Mouse (Mus musculus): ENCODE data around the gene Mex3a.
A peak's percentile ranks its signal among the peaks of the same experiment; 100 is the strongest.

Mex3a gene

DNA sequence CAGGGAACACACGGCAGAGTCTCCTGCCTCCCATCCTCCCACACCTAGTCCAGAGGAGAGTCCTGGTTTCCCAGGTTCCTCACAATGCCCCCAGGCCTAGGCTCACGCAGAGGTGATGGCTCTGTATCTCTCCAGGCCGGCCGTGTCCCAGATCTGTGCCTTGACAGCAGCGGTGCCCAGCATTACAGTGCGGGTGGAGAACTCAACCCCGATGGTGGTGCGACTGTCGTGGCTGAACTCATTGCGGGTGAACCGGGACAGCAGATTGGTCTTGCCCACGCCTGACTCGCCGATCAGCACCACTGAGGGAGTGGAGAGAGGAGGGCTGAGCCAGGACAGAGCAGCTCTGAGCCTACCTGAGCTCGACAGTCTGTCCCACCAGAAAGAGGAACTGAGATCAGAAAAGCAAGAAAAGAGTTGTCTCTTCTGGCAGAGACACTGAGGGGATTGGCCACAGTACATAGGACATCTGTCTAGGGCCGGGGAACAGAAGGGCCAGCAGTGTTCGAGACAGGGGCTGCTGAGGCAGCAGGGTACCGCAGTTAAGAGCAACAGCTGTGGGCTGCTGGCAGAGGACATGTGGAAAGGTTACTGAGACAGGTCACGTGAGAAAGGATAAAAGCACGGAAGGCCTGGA lies 12.9 kb downstream of the Mex3a start:
- DNase-seq (ENCODE audit: low spot score) = no peak

DNA sequence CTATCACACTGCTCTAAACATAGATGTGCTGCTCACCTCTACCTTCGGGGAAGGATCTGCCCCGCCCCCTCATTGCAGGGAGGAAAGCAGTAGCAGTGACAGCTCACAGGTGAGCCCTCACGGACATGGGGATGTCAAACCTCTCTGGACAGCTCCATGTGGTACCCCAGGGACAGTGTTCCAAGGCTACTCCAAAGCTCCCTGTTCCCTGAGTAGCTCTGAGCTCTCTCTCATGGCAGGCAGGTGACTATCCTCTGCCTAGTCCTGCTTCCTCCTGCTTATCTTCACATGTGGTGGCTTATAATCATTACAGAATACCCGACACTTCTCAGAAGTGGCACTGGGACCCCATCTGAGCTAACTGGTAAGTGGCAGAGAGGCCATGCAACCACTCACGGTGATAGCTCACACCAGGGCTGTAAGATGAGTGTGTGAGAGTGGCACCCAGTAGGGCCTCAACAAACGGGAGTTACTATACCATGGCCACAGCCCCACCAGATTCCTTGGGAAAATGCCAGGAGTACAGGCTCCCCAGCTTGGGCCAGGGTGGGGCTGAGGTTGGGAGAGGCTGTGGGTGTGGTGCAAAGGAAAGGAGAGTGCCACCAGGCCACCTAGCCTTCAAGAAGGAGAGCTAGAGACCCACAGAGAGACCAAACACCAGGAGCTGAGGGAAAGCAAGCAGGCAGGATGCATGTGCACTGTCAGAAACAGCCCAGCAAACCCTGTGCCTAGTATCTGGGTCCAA lies 14.7 kb downstream of the Mex3a start:
- no peak for DNase-seq (ENCODE audit: low spot score)

DNA sequence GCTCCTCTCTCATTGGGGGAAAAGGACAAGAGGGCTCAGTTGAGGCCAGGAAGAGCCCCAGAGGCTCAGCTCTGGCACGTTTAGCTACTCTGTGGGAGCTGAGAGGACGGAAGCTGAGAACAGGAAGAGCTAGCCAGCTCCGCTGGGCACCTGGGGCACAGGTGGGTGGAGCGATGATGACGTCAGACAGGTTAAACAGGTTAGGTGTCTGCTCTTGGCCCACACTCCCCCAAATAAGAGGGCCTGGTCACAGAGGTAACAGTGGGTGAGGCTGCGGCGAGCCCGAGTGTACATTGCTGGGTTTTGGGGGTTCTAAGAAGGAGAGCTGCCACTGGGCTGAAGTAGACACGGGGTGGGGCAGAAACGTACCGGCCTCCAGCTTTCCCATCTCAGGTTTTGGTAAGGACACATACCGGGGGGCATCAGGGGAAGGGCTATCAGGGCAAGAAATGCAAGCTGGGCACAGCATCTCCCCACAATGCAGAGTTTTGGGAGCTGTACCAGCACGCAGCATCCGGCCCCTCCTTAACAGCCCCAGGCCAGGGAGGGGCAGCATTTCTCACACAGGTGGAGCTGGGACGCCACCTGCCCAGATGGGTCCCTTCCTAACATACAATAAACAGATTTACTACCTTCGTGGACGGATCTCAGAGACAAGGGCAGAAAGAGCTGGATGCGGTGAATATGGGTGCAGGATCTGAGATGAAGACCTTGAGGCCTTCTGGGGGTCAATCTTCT lies 16.2 kb downstream of the Mex3a start, which contains the start of gene Rab25:
Rab25 (minus strand) TSS at position 121 of the 738 bp plus-strand sequence.
- no peak for DNase-seq (ENCODE audit: low spot score)

DNA sequence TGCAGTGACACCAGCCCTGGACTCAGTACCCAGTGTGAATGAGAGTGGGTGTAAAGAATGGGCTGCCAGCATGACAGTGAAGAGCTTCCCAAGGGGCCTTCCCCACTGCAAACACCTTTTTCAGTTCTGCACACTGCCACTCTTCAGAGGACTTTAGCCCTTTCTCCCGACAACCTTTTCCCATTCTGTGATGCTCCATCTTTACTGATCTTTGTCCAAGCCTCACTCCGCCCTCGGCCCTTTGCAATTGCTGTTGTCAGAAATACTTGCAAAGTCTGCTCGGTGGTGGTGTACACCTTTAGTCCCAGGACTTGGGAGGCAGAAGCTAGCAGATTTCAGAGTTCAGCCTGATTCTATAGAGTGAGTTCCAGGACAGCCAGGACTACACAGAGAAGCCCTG lies 19.4 kb downstream of the Mex3a start:
- DNase-seq (ENCODE audit: low spot score) = no peak

DNA sequence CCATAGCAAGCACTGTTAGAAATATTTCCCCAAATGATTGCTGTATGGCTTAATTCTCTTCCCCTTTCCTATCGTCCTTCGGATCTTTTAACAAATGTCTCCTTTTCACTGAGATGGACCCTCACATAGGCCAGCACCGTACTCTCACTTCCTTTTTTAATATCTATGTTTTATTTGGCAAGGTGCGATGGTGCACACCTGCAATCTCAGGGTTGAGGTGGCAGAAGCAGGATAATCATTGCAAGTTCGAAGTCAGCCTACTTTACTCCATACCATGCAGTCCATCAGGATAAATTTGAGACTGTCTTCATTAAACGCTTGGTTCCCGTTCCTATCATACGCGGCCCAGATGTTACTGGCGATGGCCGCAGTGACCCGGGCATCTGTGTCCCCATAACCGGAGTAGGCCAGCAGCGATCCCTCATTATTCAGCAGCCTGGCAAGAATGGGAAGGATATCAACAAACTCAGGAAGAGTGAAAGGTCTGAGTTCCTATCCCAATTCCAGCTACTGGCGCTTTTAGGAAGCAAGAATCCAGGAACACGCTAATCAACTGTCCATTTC lies 20.0 kb downstream of the Mex3a start:
- DNase-seq (ENCODE audit: low spot score) = no peak

DNA sequence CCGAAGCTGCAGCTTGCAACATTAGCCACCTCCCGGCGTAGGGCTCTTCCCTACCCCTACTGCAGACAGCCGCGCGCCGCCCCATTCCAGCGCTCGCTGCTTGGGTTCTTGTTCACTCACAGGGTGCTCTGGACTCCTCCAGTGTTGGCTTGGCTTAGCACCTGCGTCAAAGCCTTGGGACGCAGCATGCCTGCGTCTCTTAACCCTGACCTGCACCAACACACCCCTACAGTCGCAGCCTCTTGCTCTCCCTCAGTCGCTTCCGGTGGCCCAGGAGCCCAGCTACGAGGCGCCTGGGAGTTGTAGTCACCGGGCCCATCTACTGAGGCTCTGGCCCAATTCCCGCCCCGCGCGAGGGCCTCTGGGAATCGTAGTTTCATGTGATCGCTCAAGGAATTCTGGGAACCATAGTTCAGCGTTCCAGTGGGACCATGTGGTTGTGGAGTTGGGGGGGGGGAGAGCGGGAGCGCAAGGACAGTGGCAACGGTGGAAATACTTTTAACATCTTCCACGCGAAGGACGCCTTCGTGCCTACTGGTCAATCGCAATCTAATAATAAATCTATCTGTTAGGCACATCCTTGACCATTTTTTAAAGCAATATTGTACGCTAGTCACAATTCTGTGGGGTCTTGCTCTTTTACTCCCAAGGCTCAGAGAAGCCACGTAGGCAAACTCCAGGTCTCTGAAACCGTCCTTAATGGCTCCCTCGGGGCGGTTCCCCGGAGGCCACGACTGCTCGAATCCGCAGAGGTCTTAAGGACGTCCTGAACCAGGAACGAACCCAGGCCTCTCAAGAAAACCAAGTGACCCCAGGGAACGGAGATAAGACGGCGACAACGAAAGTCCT lies 20.7 kb downstream of the Mex3a start, which contains the start of gene Lamtor2:
Lamtor2 (minus strand) TSS at position 399 of the 849 bp plus-strand sequence.
- DNase-seq (ENCODE audit: low spot score) = peak; percentile 90

DNA sequence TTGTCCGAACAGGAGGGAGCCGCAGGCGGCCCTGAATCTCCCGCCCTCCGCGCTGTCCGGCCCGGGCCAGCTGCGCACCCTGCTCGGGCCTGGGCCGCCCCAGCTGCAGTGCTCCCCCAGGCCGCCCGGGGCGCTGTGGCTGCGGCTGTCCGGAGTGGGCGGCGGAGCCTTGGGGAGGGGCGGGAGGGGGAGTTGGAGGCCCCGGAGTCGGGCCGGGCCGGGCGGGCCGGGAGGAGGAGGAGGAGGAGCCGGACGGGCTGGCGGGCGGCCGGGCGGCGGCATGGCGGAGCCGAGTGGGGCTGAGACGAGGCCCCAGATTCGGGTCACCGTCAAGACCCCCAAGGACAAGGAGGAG lies 21.3 kb downstream of the Mex3a start, which contains the start of gene Ubqln4:
Ubqln4 (plus strand) TSS at position 234 of the 355 bp plus-strand sequence.
- peak; percentile 84 for DNase-seq (ENCODE audit: low spot score)

DNA sequence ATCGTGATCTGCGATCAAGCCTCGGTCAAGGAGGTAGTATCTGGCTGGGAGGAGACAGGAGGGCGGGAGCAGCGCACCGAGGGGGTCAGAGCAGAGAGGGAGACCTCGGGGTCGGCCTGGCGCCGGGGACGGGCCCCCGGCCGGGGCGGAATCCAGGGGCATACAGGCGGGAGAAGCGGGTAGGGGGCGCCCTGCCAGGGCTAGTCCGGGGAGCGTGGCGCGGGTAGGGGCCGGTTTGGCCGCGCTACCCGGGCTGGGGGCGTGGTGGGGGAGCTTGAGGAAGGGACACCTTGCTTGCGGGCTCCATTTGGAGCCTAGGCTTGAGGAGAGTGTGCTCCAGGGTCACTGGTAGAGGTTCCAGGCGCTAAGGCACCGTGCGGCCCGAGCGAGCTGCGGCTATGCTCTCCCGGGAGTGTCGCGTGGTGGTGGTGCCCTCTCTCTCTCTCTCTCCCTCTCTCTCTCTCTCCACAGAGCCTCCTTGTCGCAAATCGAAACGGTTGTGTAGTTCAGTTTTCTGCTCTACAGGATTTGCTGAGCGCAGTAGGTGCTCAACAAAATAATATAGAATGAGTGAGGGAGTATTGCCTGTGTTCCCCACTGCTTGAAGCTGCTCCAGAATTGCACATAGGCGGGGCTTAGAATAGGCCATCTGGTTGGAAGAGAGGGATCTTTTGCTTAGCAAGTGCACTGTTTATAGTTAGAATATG lies 21.8 kb downstream of the Mex3a start:
- peak; percentile 46 for DNase-seq (ENCODE audit: low spot score)

DNA sequence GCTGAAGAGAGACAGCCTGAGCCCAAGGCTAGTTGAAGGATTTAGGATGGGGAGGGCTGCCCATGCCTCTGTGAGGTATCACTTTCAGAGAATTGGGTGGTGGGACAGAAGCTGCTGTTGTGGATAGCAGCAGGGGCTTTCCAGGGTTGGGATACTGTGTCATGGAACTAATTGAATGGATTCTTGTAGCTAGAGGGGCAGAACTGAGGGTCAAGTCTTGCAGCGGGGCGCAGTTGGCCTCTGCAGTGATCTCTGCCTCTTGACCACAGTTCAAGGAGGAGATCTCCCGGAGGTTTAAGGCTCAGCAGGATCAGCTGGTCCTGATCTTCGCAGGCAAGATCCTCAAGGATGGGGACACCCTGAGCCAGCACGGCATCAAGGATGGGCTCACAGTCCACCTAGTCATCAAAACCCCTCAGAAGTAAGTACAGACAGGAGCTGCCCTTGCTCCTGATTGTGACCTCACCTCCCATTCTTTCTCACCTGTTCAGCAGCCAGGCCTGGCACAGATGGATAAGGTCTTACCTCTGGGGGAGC lies 22.9 kb downstream of the Mex3a start:
- no peak for DNase-seq (ENCODE audit: low spot score)

DNA sequence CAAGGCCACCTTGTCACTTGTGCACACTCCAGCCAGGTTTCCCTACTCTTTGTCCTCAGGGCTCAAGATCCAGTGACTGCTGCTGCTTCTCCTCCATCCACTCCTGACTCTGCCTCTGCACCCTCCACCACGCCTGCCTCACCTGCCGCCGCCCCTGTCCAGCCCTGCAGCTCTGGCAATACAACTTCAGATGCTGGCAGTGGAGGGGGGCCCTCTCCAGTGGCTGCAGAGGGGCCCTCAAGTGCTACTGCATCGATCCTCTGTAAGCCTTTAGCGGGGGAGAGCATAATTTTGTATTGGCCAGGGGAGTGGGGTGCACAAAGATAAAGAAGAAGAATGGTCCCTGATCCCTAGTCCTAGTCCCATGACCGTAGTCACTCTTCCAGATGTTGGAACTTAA lies 23.5 kb downstream of the Mex3a start:
- DNase-seq (ENCODE audit: low spot score) = no peak

DNA sequence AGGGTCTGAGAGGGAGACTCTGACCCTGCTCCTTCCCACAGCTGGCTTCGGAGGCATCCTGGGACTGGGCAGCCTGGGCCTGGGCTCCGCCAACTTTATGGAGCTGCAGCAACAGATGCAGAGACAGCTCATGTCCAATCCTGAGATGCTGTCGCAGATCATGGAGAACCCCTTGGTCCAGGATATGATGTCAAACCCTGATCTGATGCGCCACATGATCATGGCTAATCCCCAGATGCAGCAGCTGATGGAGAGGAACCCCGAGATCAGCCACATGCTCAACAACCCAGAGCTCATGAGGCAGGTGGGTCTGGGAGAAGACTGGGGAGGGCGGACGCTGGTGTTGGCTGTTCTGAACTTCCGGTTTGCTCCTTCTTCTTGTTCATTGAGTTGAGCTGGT lies 24.4 kb downstream of the Mex3a start:
- DNase-seq (ENCODE audit: low spot score) = no peak

DNA sequence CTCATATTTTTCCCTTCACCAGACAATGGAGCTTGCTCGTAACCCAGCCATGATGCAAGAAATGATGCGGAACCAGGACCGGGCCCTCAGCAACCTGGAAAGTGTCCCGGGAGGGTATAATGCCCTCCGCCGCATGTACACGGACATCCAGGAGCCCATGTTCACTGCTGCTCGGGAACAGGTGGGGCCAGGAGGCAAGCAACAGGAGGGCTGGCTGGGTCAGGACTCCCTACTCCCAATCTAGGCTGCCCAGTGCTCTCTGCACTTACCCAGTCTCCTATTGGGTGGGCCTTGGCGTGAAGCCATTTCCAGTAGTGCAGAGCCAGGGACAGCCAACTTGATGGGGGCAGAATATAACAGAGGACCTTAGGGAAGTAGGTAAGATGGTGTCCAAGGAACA lies 27.4 kb downstream of the Mex3a start:
- no peak for DNase-seq (ENCODE audit: low spot score)

DNA sequence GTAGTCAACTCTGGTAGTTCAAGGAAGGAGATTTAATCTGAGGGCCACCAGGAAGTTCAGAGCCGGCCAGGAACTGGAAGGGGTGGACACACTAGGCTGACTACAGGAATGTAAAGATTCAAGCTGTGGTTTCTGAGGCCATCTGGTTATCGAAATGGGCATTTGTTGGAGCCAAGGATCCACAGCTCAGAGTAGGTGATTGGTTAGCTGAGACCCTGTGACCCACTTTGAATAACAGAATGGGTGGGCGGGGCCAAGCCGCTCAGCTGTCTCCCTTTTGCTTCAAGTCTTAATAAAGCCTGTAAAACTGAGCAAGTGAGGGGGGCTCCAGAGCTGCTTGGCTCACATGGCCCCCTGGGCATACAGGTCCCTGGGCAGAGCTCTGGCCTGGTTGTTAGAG lies 29.8 kb downstream of the Mex3a start:
- DNase-seq (ENCODE audit: low spot score) = no peak

DNA sequence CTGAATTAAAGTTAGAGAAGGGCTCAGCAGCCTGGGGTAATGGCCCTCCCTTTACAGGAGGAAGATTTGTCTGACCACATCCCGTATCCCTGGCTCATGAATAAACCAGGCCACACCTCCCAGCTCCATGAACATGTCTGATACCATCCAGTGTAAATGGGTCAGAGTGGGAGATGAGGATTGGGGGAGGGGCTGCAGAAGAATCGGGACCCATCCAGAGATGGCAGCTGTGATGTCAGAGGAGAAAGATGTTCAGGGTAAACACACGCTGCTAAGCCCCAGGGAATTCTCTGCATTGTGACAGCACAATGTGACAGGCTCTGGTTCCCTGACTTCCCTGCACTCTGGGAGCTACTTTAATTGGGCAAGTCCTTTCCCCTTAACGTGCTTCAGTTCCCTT lies 31.2 kb downstream of the Mex3a start:
- no peak for DNase-seq (ENCODE audit: low spot score)

DNA sequence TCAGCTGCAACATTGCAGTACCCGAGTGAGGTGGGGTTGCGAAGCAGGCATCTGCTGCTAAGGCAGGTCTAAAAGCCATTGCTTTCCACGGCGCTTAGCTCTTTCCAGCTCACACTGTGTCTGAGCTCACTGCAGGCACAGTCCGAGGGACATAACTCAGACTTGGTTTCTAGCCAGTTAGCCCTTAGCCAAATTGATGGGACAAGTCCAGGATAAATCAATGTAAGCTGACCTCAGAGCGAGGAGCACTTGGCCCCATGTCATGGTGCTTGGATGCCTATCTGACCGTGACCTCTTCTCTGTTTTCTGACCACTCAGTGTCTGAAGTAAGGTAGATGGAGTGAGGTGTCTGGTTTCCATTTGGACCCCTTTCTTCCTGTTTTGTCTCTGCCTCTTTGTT lies 31.8 kb downstream of the Mex3a start:
- DNase-seq (ENCODE audit: low spot score) = no peak

DNA sequence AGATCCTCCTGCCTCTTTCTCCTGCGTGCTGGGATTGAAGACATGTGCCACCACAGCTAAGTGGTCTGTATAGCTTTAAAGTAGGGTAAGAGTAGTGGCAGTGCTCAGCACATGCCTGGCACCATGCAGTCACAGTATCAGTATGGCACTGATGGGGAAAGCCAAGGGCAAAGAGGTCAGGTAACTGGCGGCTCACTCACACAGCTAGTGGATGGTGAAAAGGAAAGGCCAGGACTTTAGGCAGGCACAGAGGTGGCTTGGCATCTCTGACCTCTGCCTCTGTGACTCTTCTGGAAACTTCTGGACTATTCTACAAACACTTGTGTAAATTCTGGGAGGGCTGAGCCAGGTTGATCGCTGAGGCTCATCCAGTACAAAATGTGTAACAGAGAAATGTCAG lies 33.9 kb downstream of the Mex3a start:
- no peak for DNase-seq (ENCODE audit: low spot score)

DNA sequence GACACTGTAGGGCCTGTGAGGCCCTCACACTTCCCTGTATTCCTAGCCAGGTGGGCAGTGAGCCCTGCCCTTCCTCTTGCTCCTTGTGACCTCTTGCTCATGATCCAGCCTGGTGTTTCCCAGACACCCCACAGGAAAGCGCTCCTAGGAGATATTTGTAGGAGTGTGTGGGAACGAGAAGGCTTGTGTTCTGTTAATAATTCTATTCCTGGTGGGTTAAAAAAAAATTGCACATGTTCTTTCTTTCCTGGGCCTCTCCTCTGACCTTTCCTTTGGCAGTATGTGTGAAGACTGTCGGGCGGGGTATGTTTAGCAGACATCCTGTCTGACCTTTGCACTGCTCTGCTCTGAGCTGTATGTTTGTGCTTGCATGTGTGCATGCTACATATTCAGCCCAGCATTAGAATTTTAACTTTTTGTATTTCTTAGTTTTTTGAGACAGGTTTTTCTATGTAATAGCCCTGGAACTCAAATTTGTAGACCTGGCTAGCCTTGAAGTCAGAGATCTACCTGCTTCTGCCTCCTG lies 34.4 kb downstream of the Mex3a start:
- no peak for DNase-seq (ENCODE audit: low spot score)

DNA sequence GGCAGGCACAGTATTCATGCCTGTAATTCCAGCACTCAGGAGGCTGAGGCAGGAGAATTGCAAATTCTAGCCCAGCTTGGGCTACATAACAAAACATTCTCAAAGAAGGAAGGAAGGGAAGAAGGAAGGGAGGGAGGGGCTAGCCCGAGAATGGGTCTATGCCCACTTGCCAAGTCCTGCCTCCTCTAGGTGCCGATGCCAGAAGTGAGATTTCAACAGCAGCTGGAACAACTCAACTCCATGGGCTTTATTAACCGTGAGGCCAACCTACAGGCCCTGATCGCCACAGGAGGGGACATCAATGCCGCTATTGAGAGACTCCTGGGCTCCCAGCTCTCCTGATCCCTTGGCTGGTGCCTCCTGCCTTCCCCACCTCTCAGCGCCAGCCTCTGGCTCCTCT lies 35.7 kb downstream of the Mex3a start:
- no peak for DNase-seq (ENCODE audit: low spot score)

DNA sequence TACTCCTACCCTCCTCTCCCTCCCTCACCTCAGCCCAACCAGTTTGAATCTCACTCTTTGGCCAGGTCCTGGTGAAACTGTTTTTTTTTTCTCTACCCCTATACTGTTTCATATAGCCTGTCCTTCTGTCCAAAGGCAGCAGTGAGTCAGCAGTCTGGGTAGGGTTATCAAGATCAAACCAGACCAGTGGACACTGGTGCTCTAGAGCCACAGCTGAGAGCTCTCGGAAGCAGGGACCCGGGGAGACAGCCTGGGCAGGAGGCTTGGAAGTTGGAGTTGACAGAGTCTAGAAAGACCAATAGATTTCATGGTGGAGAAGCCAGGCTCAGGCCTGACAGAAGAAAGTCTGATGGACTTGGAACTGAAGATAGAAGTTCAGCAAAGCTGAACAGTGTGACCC lies 36.4 kb downstream of the Mex3a start:
- DNase-seq (ENCODE audit: low spot score) = no peak

DNA sequence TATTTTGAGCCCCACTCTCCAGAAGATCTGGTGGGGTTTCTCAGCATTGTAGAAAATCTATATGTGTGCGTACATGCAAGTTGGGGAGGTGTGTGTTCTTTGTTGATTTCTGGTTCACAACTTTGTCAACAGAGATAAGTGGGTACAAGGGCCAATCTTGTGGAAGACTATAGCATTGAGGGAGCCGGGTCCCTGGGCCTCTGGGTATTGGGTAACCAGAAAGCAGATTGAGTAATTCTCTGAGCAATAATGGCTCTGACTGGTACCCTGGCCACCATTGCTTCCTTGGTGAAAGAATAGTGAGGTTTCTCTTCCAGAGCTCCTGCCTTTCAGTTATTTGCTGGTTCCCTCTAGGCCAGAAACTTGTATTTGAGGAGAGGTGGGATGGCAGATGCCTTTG lies 36.9 kb downstream of the Mex3a start:
- no peak for DNase-seq (ENCODE audit: low spot score)

DNA sequence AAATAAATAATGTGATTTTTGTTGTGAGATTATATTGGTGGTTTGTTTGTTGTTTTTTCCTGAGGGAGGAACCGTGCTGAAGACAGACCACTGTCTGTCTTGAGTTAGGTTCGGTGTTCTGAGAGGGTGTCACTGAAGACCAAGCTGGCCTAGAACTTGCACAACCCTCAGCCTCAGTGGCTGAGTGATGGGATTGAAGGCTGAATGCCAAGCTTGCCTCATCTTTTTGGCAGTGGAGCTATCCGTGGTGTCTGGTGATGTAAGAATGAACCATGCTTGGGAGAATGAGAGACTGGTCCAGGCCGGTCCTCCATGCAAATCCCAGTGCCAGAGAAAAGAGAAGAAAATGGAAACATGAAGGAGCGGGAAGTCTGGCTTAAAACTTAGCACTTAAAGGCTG lies 37.5 kb downstream of the Mex3a start:
- no peak for DNase-seq (ENCODE audit: low spot score)
